Mouse (Mus musculus): ENCODE measurements at regions not wholly inside any gene's neighbourhood (a gene's known extent, or its start where the extent isn't known, plus 50 kb on each side); places are given as distances from the start of the nearest gene placed in this dataset.

DNA sequence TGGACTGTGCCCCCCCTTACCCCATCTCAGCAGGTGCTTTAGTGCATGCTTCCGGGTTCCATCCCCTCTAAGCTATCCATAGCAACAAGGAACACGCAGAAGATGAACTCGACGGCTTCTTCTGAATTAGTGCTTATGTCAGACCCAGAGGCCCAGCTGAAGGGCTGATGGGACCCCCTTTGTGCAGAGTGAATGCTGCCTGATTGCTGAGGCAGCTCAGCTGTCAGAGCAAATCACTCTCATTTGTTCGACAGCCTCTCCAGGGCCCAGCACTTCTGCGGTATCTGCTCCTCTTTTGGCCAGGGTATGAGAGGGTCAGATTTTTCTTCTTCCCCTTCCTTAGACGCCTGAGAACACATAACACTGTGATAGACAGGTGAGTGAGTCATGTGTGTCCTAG, 89.2 kb upstream of the Chd2 start:
- TF ChIP-seq CTCF (IDR thresholded peaks at IDR 0.05; ENCODE audit: extremely low read depth, insufficient read length, insufficient replicate concordance, low read depth, low read length) = no peak
- TF ChIP-seq POLR2A (IDR thresholded peaks at IDR 0.05; ENCODE audit: low read depth, low read length) = no peak

Data from small intestine, adult 2 months (tissue).